Mouse (Mus musculus) CH12.LX (cell line): ENCODE measurements around the gene Zfp628.

Source experiments
- CHD2 ChIP-seq: IDR thresholded peaks from 2 replicates; pipeline ENCODE4 v1.6.1; 2011; ENCODE audit warnings: low read length, improper control_type of control experiment
- CTCF ChIP-seq, 2 experiments: IDR thresholded peaks in 1 of 2; conservative IDR thresholded peaks in 1 of 2; 2 replicates each; pipeline ENCODE4 v1.5.1; 2011 to 2012; ENCODE audit warnings: low read depth in 2 of 2, low read length in 2 of 2, improper control_type of control experiment in 1 of 2, inconsistent platforms in 1 of 2, mild to moderate bottlenecking in 1 of 2, moderate library complexity in 1 of 2
- JUN ChIP-seq: IDR thresholded peaks from 2 replicates; pipeline ENCODE4 v1.6.1; 2011; ENCODE audit warnings: low read depth, mild to moderate bottlenecking, low read length, improper control_type of control experiment, moderate library complexity; ENCODE audit not compliant: insufficient read depth
- MEF2A ChIP-seq: IDR thresholded peaks from 2 replicates; pipeline ENCODE4 v1.6.1; 2014; ENCODE audit warnings: low read depth, mild to moderate bottlenecking, inconsistent platforms, low read length, improper control_type of control experiment, borderline replicate concordance
- POLR2A ChIP-seq: IDR thresholded peaks from 2 replicates; pipeline ENCODE4 v1.6.1; 2011; ENCODE audit warnings: low read depth, mild to moderate bottlenecking, improper control_type of control experiment, low read length
- RCOR1 ChIP-seq: conservative IDR thresholded peaks from 2 replicates; pipeline ENCODE4 v1.6.1; 2012; ENCODE audit warnings: low read depth, mild to moderate bottlenecking, inconsistent platforms, low read length, improper control_type of control experiment
- TBP ChIP-seq: conservative IDR thresholded peaks from 2 replicates; pipeline ENCODE4 v1.6.1; 2011; ENCODE audit warnings: low read depth, low read length, improper control_type of control experiment
- ZKSCAN1 ChIP-seq: IDR thresholded peaks from 2 replicates; pipeline ENCODE4 v1.6.1; 2012; ENCODE audit warnings: low read depth, inconsistent platforms, low read length, improper control_type of control experiment, borderline replicate concordance

GRCm38 (mm10) chr7:4900523-4900851 lies 14.5 kb upstream of the Zfp628 start:
- no peak for TF ChIP-seq ZKSCAN1
- no peak for TF ChIP-seq CTCF (conservative IDR thresholded peaks at IDR 0.05 in 1 of 2, IDR thresholded peaks at IDR 0.05 in 1 of 2; ENCODE audit: low read depth in 2 of 2, low read length in 2 of 2)
- no peak for TF ChIP-seq MEF2A
- no peak for TF ChIP-seq CHD2
- no peak for TF ChIP-seq RCOR1
- no peak for TF ChIP-seq POLR2A
- no peak for TF ChIP-seq TBP
- TF ChIP-seq JUN: no peak
